In genomic region chr1:82725875-82726185, GRCm38 (mm10) we compare ENCODE assay signal across 9 mouse cellular contexts. TPM values are rescaled to one million over a fixed set of nuclear protein-coding genes. Genes with fewer than 3 reads are reported as not detected.
A peak's percentile ranks its signal among the peaks of the same experiment; 100 is the strongest.
DNase-seq lines count a peak whose midpoint lies in the region; ATAC-seq and TF ChIP-seq lines count a peak whose summit lies in the region.
"Had no signal": no experiment of that assay in that cellular context is flagged by ENCODE, and none has a peak within 500 bp of the region (broad histone marks: within the 10 kb centered on the region; RNA-seq: fewer than 3 reads in every experiment).

No protein-coding gene starts in this region.

- H3K9ac ChIP-seq in hindbrain, embryonic 15.5 days, result peak overlapping the region; percentile 92
- H3K9ac ChIP-seq in midbrain, embryonic 15.5 days, result peak overlapping the region; percentile 93

- H3K4me3 ChIP-seq in kidney, adult 2 months (ENCODE audit: insufficient read depth, low read depth, low read length), result peak overlapping the region; percentile 80
- peak overlapping the region; percentile 92 for H3K4me3 ChIP-seq in brown adipose tissue, adult 24 weeks (ENCODE audit: insufficient read depth, low read depth, low read length)
- H3K4me3 ChIP-seq in hindbrain, embryonic 15.5 days, result peak overlapping the region; percentile 76
- H3K4me3 ChIP-seq in midbrain, embryonic 15.5 days, result peak overlapping the region; percentile 86

- H3K4me2 ChIP-seq in hindbrain, embryonic 15.5 days, result peak overlapping the region; percentile 93
- peak overlapping the region; percentile 73 for H3K4me2 ChIP-seq in midbrain, embryonic 15.5 days

- H3K36me3 ChIP-seq in kidney, adult 2 months (ENCODE audit: control insufficient read depth, insufficient read depth, low read length), result no peaks in the 10 kb centered on the region; the same call in 1 of the 2 replicates
- peaks cover 21% of the 10 kb centered on the region for H3K36me3 ChIP-seq in hindbrain, embryonic 15.5 days
- H3K36me3 ChIP-seq in midbrain, embryonic 15.5 days (replicated peaks), result peaks cover 20% of the 10 kb centered on the region

- H3K9me3 ChIP-seq in hindbrain, embryonic 15.5 days, result no peaks in the 10 kb centered on the region
- no peaks in the 10 kb centered on the region for H3K9me3 ChIP-seq in midbrain, embryonic 15.5 days

- 32% methylated on average over 4 of the region's 4 CpGs for WGBS in kidney, adult 2 months
- 59% methylated on average over 4 of the region's 4 CpGs for WGBS in hindbrain, embryonic 15.5 days
- 46% methylated on average over 4 of the region's 4 CpGs for WGBS in midbrain, embryonic 15.5 days

- no peak overlapping the region for H3K27ac ChIP-seq in kidney, adult 2 months (ENCODE audit: insufficient read depth, low read depth, low read length)
- H3K27ac ChIP-seq in brown adipose tissue, adult 24 weeks (replicated peaks; ENCODE audit: low read depth, low read length), result no peak overlapping the region
- H3K27ac ChIP-seq in hindbrain, embryonic 15.5 days (replicated peaks), result no peak overlapping the region
- no peak overlapping the region for H3K27ac ChIP-seq in midbrain, embryonic 15.5 days

- H3K27me3 ChIP-seq in kidney, adult 2 months (replicated peaks; ENCODE audit: control insufficient read depth, insufficient read depth, low read length), result no peaks in the 10 kb centered on the region
- peaks cover 12% of the 10 kb centered on the region for H3K27me3 ChIP-seq in hindbrain, embryonic 15.5 days
- H3K27me3 ChIP-seq in midbrain, embryonic 15.5 days (replicated peaks), result peaks cover 16% of the 10 kb centered on the region

- no peak for TF ChIP-seq POLR2A in kidney, adult 2 months (IDR thresholded peaks at IDR 0.05; ENCODE audit: low read depth, low read length)

- DNase-seq in kidney, adult 2 months, result no peak
- DNase-seq in kidney, adult 9 months, result no peak
- no peak for DNase-seq in layer of hippocampus, postnatal 10 days (ENCODE audit: low spot score in 2 of 2)
- no peak for DNase-seq in thymus, postnatal 10 days (ENCODE audit: low spot score in 2 of 2)
- DNase-seq in adrenal gland, postnatal 36 days, result no peak
- DNase-seq: left cerebral cortex, postnatal 4 days had no signal

- peaks cover 3% of the 10 kb centered on the region; the same call in 1 of the 2 replicates for H3K4me1 ChIP-seq in kidney, adult 2 months (ENCODE audit: control insufficient read depth, insufficient read depth, low read length)
- H3K4me1 ChIP-seq in brown adipose tissue, adult 24 weeks (ENCODE audit: control insufficient read depth, insufficient read depth, insufficient read length, low read length), result no peaks in the 10 kb centered on the region
- peaks cover 22% of the 10 kb centered on the region for H3K4me1 ChIP-seq in hindbrain, embryonic 15.5 days (replicated peaks)
- peaks cover 16% of the 10 kb centered on the region for H3K4me1 ChIP-seq in midbrain, embryonic 15.5 days

- no peak for ATAC-seq in hindbrain, embryonic 15.5 days (ENCODE audit: low FRiP score, low read depth)
- ATAC-seq in midbrain, embryonic 15.5 days (replicated peaks), result no peak

- TF ChIP-seq CTCF in kidney, adult 2 months (conservative IDR thresholded peaks at IDR 0.05; ENCODE audit: insufficient read depth, insufficient read length, low read depth, low read length), result no peak

RNA-seq across cellular contexts. Expression of gene Mff, which starts 1.1 kb away (rescaled TPM):
- polyA plus RNA-seq in kidney, adult 2 months (2012; rRNA removed), result 59.7 and 68.4 TPM in 2 replicates
- polyA plus RNA-seq in brown adipose tissue, adult 24 weeks (2012; ENCODE audit: insufficient read depth, insufficient read length, missing spikeins), result 191 and 204 TPM in 2 replicates
- polyA plus RNA-seq in hindbrain, embryonic 15.5 days (2015; fragmentation: Nextera tagmentation; extraction: Ambion mirVana), result 368 and 374 TPM in 2 replicates
- polyA plus RNA-seq in midbrain, embryonic 15.5 days (2015; fragmentation: Nextera tagmentation; extraction: Ambion mirVana), result 394 and 397 TPM in 2 replicates
- 100 to 1,000 TPM; 272 to 287 TPM for total RNA-seq in layer of hippocampus, postnatal 10 days (2021)
- total RNA-seq in adrenal gland, postnatal 36 days (2021), result 100 to 1,000 TPM; 118 to 136 TPM

RNA-seq across cellular contexts. Expression of gene Tm4sf20, which starts 42.4 kb away (rescaled TPM):
- not detected in 2 replicates for polyA plus RNA-seq in kidney, adult 2 months (2012; rRNA removed)
- polyA plus RNA-seq in brown adipose tissue, adult 24 weeks (2012; ENCODE audit: insufficient read depth, insufficient read length, missing spikeins), result not detected in 2 replicates
- 0.21 TPM in 1 of 2 replicates, not detected in the other for polyA plus RNA-seq in hindbrain, embryonic 15.5 days (2015; fragmentation: Nextera tagmentation; extraction: Ambion mirVana)
- polyA plus RNA-seq in midbrain, embryonic 15.5 days (2015; fragmentation: Nextera tagmentation; extraction: Ambion mirVana), result 0.27 TPM in 1 of 2 replicates, not detected in the other
- total RNA-seq in layer of hippocampus, postnatal 10 days (2021), result not detected
- total RNA-seq in adrenal gland, postnatal 36 days (2021), result not detected
- total RNA-seq: left cerebral cortex, postnatal 4 days had no signal

RNA-seq across cellular contexts. Expression of gene Gm47791, which starts 45.2 kb away (rescaled TPM):
- not detected in 2 replicates for polyA plus RNA-seq in kidney, adult 2 months (2012; rRNA removed)
- not detected in 2 replicates for polyA plus RNA-seq in brown adipose tissue, adult 24 weeks (2012; ENCODE audit: insufficient read depth, insufficient read length, missing spikeins)
- polyA plus RNA-seq in hindbrain, embryonic 15.5 days (2015; fragmentation: Nextera tagmentation; extraction: Ambion mirVana), result not detected in 2 replicates
- not detected in 2 replicates for polyA plus RNA-seq in midbrain, embryonic 15.5 days (2015; fragmentation: Nextera tagmentation; extraction: Ambion mirVana)
- not detected for total RNA-seq in layer of hippocampus, postnatal 10 days (2021)
- not detected for total RNA-seq in adrenal gland, postnatal 36 days (2021)
- total RNA-seq: left cerebral cortex, postnatal 4 days had no signal
